Mouse (Mus musculus): ENCODE results near the gene Mprip. TPM values are rescaled to one million over a fixed set of nuclear protein-coding genes. Genes with fewer than 3 reads are reported as not detected.

The Mprip gene
- polyA plus RNA-seq, 1 experiment from 2014 or later, result 77.3 TPM

- no peak for ATAC-seq (ENCODE audit: low FRiP score)
- Histone ChIP-seq H3K9me3 (no peaks in the 10 kb centered on the region), H3K36me3 (replicated peaks) (peaks cover 30% of the 10 kb centered on the region), H3K4me3 (replicated peaks) (no peak overlapping the region), H3K9ac (no peak overlapping the region), H3K27ac (no peak overlapping the region), H3K27me3 (no peaks in the 10 kb centered on the region), H3K4me2 (no peak overlapping the region), H3K4me1 (peaks cover 14% of the 10 kb centered on the region)
- WGBS, result 80% methylated on average over 3 of the region's 3 CpGs
Observed at GRCm38 (mm10) chr11:59813276-59813675, 152.2 kb downstream of the Mprip start.

GRCm38 (mm10) chr11:59814311-59814710 lies 153.2 kb downstream of the Mprip start:
- Histone ChIP-seq H3K36me3 (replicated peaks) (peaks cover 40% of the 10 kb centered on the region), H3K9me3 (no peaks in the 10 kb centered on the region), H3K4me2 (no peak overlapping the region), H3K27ac (no peak overlapping the region), H3K4me3 (replicated peaks) (no peak overlapping the region), H3K27me3 (no peaks in the 10 kb centered on the region), H3K4me1 (peaks cover 5% of the 10 kb centered on the region; the same call in 1 of the 2 replicates), H3K9ac (no peak overlapping the region)
- no peak for ATAC-seq (ENCODE audit: low FRiP score)
- 76% methylated on average over 1 of the region's 1 CpGs for WGBS

- Histone ChIP-seq H3K27ac (no peak overlapping the region), H3K27me3 (no peaks in the 10 kb centered on the region), H3K4me3 (replicated peaks) (no peak overlapping the region), H3K9ac (no peak overlapping the region), H3K9me3 (no peaks in the 10 kb centered on the region), H3K4me2 (no peak overlapping the region), H3K4me1 (peaks cover 5% of the 10 kb centered on the region; the same call in 1 of the 2 replicates), H3K36me3 (replicated peaks) (peaks cover 46% of the 10 kb centered on the region)
- no peak for ATAC-seq (ENCODE audit: low FRiP score)
- 96% methylated on average over 6 of the region's 6 CpGs for WGBS
Observed at GRCm38 (mm10) chr11:59814936-59815335, 153.8 kb downstream of the Mprip start.

GRCm38 (mm10) chr11:59815482-59816065 lies 154.5 kb downstream of the Mprip start:
- Histone ChIP-seq H3K36me3 (replicated peaks) (peaks cover 52% of the 10 kb centered on the region), H3K27ac (no peak overlapping the region)

GRCm38 (mm10) chr11:59817916-59818315 lies 156.8 kb downstream of the Mprip start:
- no peak overlapping the region for H3K27ac ChIP-seq
- no peak for ATAC-seq (ENCODE audit: low FRiP score)
- H3K9ac ChIP-seq, result no peak overlapping the region
- H3K4me3 ChIP-seq (replicated peaks), result no peak overlapping the region
- no peak overlapping the region for H3K4me2 ChIP-seq
- peaks cover 73% of the 10 kb centered on the region for H3K36me3 ChIP-seq (replicated peaks)
- no peaks in the 10 kb centered on the region for H3K27me3 ChIP-seq
- no peaks in the 10 kb centered on the region for H3K9me3 ChIP-seq
- 95% methylated on average over 3 of the region's 3 CpGs for WGBS
- no peaks in the 10 kb centered on the region for H3K4me1 ChIP-seq

More at GRCm38 (mm10) chr11:59815482-59816065, 154.5 kb downstream of the Mprip start:
- H3K4me2 ChIP-seq, result no peak overlapping the region
- 89% methylated on average over 6 of the region's 6 CpGs for WGBS
- peaks cover 4% of the 10 kb centered on the region; the same call in 1 of the 2 replicates for H3K4me1 ChIP-seq
- H3K9me3 ChIP-seq, result no peaks in the 10 kb centered on the region
- H3K4me3 ChIP-seq (replicated peaks), result no peak overlapping the region
- H3K9ac ChIP-seq, result no peak overlapping the region
- no peaks in the 10 kb centered on the region for H3K27me3 ChIP-seq
- ATAC-seq (ENCODE audit: low FRiP score), result no peak

- H3K4me3 ChIP-seq (replicated peaks), result no peak overlapping the region
- no peak overlapping the region for H3K27ac ChIP-seq
- no peak overlapping the region for H3K9ac ChIP-seq
- no peaks in the 10 kb centered on the region for H3K27me3 ChIP-seq
- H3K4me1 ChIP-seq, result no peaks in the 10 kb centered on the region
- ATAC-seq (ENCODE audit: low FRiP score), result no peak
- no peak overlapping the region for H3K4me2 ChIP-seq
- no peaks in the 10 kb centered on the region for H3K9me3 ChIP-seq
- peaks cover 97% of the 10 kb centered on the region for H3K36me3 ChIP-seq (replicated peaks)
- 87% methylated on average over 3 of the region's 3 CpGs for WGBS
Observed at GRCm38 (mm10) chr11:59821625-59822024, 160.5 kb downstream of the Mprip start.

Other genes starting within 250 kb of the Mprip start
- gene Jmjd4, start 211.3 kb upstream of the Mprip start, polyA plus RNA-seq (2016; fragmentation: Nextera tagmentation; extraction: Ambion mirVana), result 13.3 and 15.6 TPM in 2 replicates
- gene Snap47, start 210.1 kb upstream of the Mprip start, polyA plus RNA-seq (2016; fragmentation: Nextera tagmentation; extraction: Ambion mirVana), result 169 and 173 TPM in 2 replicates
- gene Zfp867, start 188.8 kb upstream of the Mprip start, polyA plus RNA-seq (2016; fragmentation: Nextera tagmentation; extraction: Ambion mirVana), result 11.6 and 12.2 TPM in 2 replicates
- gene Zkscan17, start 134.6 kb upstream of the Mprip start, polyA plus RNA-seq (2016; fragmentation: Nextera tagmentation; extraction: Ambion mirVana), result 29.6 and 34.9 TPM in 2 replicates
- gene Nlrp3, start 119.7 kb upstream of the Mprip start, polyA plus RNA-seq (2016; fragmentation: Nextera tagmentation; extraction: Ambion mirVana), result 0.10 TPM in 1 of 2 replicates, not detected in the other
- gene Olfr222, start 85.1 kb upstream of the Mprip start, polyA plus RNA-seq (2016; fragmentation: Nextera tagmentation; extraction: Ambion mirVana), result not detected in 2 replicates
- gene Olfr223, start 68.0 kb upstream of the Mprip start, polyA plus RNA-seq (2016; fragmentation: Nextera tagmentation; extraction: Ambion mirVana), result not detected in 2 replicates
- gene Pld6, start 126.3 kb downstream of the Mprip start, polyA plus RNA-seq (2016; fragmentation: Nextera tagmentation; extraction: Ambion mirVana), result 2.3 TPM in 2 replicates
- gene Flcn, start 148.7 kb downstream of the Mprip start, polyA plus RNA-seq (2016; fragmentation: Nextera tagmentation; extraction: Ambion mirVana), result 33.3 and 36.1 TPM in 2 replicates
- gene Nt5m, start 178.1 kb downstream of the Mprip start, polyA plus RNA-seq (2016; fragmentation: Nextera tagmentation; extraction: Ambion mirVana), result 41.5 and 41.9 TPM in 2 replicates
- 221 and 226 TPM in 2 replicates for gene Cops3, start 178.5 kb downstream of the Mprip start, polyA plus RNA-seq (2016; fragmentation: Nextera tagmentation; extraction: Ambion mirVana)

Measured in forebrain, embryonic 12.5 days (tissue).